Mouse (Mus musculus): ENCODE measurements around the gene Mitf. TPM values are rescaled to one million over a fixed set of nuclear protein-coding genes. Genes with fewer than 3 reads are reported as not detected.

Gene Mitf
- polyA plus RNA-seq, 1 experiment from 2014 or later, result 1.6 TPM

DNA sequence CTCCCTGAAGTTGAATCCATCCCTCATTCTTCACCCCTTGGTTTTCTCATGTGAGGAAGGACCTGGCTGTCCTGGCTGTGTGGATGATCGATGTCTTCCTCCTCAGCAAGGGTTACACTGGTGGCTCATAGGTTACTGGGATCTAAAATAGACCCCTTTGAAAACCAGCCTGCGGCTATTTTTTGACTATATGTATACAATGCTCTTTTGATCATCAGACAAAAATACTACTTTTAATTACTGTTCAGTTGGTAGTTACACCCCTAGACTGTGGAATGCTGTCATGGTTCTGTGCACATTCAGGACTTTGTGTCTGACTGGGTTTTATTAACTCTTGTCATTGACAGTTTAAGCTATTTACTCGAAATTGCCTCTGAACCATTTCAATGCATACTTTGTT lies 157.9 kb downstream of the Mitf start:
- WGBS, result 82% methylated on average over 3 of the region's 3 CpGs
- H3K27ac ChIP-seq (replicated peaks), result no peak overlapping the region
- no peaks in the 10 kb centered on the region for H3K9me3 ChIP-seq (replicated peaks)
- no peaks in the 10 kb centered on the region for H3K27me3 ChIP-seq (ENCODE audit: low read depth, poor library complexity, severe bottlenecking)
- no peak for DNase-seq (ENCODE audit: low spot score)
- H3K4me3 ChIP-seq, result no peak overlapping the region
- no peaks in the 10 kb centered on the region for H3K36me3 ChIP-seq
- H3K4me1 ChIP-seq, result peaks cover 8% of the 10 kb centered on the region

DNA sequence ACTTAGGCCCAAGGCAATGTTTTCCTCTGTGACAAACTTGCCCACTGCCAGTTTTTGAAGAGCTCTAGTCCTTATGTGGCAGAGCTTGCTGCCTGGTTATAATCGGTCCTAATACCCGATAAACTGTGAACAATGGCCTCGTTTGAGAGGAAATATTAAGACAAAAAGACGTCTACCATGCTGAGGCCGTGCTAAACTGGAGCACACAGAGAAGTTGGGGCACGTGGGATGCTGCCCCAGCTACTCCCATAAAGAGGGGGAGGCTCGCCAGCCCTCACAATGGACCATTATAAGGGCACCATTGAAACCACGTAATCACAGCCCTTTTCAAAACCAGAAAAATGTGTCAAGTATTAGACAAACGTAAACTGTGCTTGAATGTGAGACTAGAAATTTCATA lies 174.8 kb downstream of the Mitf start:
- Histone ChIP-seq H3K36me3 (no peaks in the 10 kb centered on the region), H3K4me3 (no peak overlapping the region), H3K9me3 (replicated peaks) (no peaks in the 10 kb centered on the region), H3K4me1 (no peaks in the 10 kb centered on the region), H3K27me3 (ENCODE audit: low read depth, poor library complexity, severe bottlenecking) (no peaks in the 10 kb centered on the region), H3K27ac (replicated peaks) (no peak overlapping the region)
- no peak for DNase-seq (ENCODE audit: low spot score)
- 81% methylated on average over 9 of the region's 9 CpGs for WGBS

DNA sequence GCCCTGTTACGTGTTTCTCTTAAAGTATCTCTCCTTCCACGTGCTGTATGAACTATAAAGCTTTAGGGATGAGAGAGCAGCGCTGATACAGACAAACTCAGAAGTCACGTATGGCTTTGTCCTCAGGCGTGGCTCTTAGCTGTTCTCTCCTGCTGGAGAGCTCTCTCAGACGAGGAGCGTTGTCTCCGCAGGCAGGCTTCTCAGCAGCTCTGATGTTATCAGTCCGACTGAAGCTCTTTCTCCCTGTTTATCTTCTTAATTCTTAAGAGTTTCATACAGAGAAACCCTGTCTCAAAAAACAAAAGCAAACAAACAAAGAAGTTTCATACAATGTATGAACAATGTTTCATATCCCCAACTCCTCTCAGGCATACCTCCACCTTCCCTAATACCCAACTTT lies 178.8 kb downstream of the Mitf start:
- Histone ChIP-seq H3K4me1 (no peaks in the 10 kb centered on the region), H3K4me3 (no peak overlapping the region), H3K27me3 (ENCODE audit: low read depth, poor library complexity, severe bottlenecking) (no peaks in the 10 kb centered on the region), H3K27ac (replicated peaks) (no peak overlapping the region), H3K36me3 (no peaks in the 10 kb centered on the region), H3K9me3 (replicated peaks) (no peaks in the 10 kb centered on the region)
- DNase-seq (ENCODE audit: low spot score), result no peak
- 73% methylated on average over 9 of the region's 9 CpGs for WGBS

- WGBS, result 80% methylated on average over 3 of the region's 3 CpGs
- no peaks in the 10 kb centered on the region for H3K27me3 ChIP-seq (ENCODE audit: low read depth, poor library complexity, severe bottlenecking)
These were observed 179.6 kb downstream of the Mitf start for GRCm38 (mm10) chr6:97986417-97986816.

DNA sequence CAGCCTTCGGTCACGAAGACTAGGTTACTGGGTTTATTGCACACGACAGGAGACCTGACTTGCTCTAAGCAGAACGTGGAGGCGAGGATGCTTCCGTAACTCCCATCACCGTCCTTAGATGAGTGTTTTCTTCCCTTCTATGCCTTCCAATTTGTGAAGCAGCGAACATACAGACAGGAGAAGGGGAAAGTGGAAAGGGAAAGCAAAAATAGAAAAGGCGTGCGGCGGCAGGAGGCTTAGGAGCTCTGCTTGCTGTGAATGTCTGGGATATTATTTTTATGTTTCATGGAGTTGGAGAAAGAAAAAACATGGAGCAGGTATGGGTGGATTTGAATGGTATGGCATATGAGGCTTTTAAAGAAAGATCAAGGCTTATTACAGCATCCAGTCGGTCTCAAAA lies 186.7 kb downstream of the Mitf start:
- peaks cover 13% of the 10 kb centered on the region for H3K4me1 ChIP-seq
- H3K4me3 ChIP-seq, result no peak overlapping the region
- H3K27ac ChIP-seq (replicated peaks), result no peak overlapping the region
- no peaks in the 10 kb centered on the region for H3K9me3 ChIP-seq (replicated peaks)
- WGBS, result 95% methylated on average over 12 of the region's 12 CpGs
- no peaks in the 10 kb centered on the region for H3K27me3 ChIP-seq (ENCODE audit: low read depth, poor library complexity, severe bottlenecking)
- DNase-seq (ENCODE audit: low spot score), result no peak
- no peaks in the 10 kb centered on the region for H3K36me3 ChIP-seq

More at GRCm38 (mm10) chr6:97986417-97986816, 179.6 kb downstream of the Mitf start:
- Histone ChIP-seq H3K4me3 (no peak overlapping the region), H3K9me3 (replicated peaks) (no peaks in the 10 kb centered on the region), H3K27ac (replicated peaks) (no peak overlapping the region), H3K36me3 (no peaks in the 10 kb centered on the region), H3K4me1 (peaks cover 4% of the 10 kb centered on the region; the same call in 1 of the 2 replicates)
- no peak for DNase-seq (ENCODE audit: low spot score)

DNA sequence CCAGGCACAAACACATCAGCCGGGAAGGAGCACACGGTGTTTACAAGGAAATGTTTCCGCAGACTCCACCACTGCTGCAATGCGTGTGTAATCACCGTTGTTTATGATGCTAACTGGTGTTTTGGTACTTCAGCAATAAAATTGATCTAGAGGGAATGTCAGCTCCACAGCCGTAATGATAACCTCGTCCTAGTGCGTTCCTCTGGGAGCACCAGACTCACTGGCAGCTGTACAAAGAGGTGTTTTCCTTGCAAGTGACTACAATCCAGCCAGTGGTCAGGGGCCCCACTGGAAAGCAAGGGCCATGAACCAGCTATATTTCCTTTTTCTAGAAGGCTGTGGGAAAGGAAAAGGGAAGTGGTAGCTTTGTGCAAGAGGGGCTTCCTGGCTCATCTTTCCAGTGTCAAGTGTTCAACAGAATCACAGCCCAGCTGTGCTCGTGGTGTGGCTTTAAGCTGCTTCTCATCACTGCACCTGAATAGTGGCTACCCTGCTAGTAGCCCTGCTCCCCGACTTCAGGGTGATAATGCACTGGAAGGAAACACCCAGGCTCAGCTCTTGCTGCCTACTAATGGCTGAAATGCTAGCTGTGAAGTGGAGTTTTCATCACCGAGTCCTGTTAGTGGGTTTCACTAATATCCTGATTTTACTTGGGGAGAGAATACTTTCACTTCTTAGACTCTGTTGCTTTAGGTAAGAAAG lies 188.9 kb downstream of the Mitf start:
- Histone ChIP-seq H3K9me3 (replicated peaks) (no peaks in the 10 kb centered on the region), H3K36me3 (no peaks in the 10 kb centered on the region), H3K4me3 (no peak overlapping the region), H3K27ac (replicated peaks) (no peak overlapping the region), H3K27me3 (ENCODE audit: low read depth, poor library complexity, severe bottlenecking) (peaks cover 6% of the 10 kb centered on the region; the same call in 1 of the 2 replicates), H3K4me1 (peaks cover 13% of the 10 kb centered on the region)
- 83% methylated on average over 11 of the region's 11 CpGs for WGBS
- no peak for DNase-seq (ENCODE audit: low spot score)

- Histone ChIP-seq H3K36me3 (no peaks in the 10 kb centered on the region), H3K27me3 (ENCODE audit: low read depth, poor library complexity, severe bottlenecking) (peaks cover 11% of the 10 kb centered on the region), H3K27ac (replicated peaks) (no peak overlapping the region), H3K4me3 (no peak overlapping the region), H3K9me3 (replicated peaks) (no peaks in the 10 kb centered on the region), H3K4me1 (peaks cover 12% of the 10 kb centered on the region)
- 51% methylated on average over 4 of the region's 4 CpGs for WGBS
- DNase-seq (ENCODE audit: low spot score), result no peak
These were observed 194.7 kb downstream of the Mitf start for GRCm38 (mm10) chr6:98001551-98001950.

DNA sequence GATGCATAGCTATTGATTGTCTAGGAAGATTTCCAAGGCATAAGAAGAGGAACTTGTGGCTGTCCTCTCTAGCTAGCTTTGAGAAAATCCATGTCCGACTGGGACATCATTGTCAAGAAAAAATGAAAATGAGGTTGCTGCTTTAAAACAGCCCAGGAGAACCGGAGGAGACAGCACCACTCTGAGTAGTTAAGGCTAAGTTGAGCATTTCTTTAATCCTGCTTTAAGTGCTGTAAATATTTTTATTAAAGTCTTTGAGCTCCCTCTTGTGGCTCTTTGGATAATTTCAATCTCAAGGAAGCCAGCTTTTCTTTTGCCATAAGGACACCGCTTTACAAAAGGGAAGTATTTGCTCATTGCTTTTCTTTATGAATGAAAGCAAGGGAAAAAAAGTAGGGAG lies 196.3 kb downstream of the Mitf start:
- Histone ChIP-seq H3K36me3 (no peaks in the 10 kb centered on the region), H3K9me3 (replicated peaks) (no peaks in the 10 kb centered on the region), H3K27ac (replicated peaks) (no peak overlapping the region), H3K27me3 (ENCODE audit: low read depth, poor library complexity, severe bottlenecking) (peaks cover 11% of the 10 kb centered on the region), H3K4me1 (peaks cover 8% of the 10 kb centered on the region), H3K4me3 (no peak overlapping the region)
- no peak for DNase-seq (ENCODE audit: low spot score)
- 30% methylated on average over 3 of the region's 3 CpGs for WGBS

DNA sequence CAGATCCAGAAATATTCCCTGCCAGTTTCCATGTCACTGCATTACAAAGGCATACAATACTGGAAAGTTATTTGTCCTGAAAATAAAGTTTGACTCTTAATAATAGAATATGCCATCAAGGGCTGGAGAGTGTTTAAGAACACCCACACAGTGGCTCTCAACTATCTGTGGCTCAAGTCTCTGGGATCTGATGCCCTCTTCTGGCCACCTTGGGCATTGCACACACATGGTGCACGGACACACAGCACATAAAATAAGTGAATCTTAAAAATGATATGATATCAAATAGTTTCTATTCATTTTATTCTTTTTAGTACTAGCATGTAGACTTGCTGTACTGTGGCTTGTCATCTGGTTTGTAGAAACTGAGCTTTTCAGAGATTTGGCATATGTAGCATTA lies 198.7 kb downstream of the Mitf start:
- no peak overlapping the region for H3K4me3 ChIP-seq
- H3K27me3 ChIP-seq (ENCODE audit: low read depth, poor library complexity, severe bottlenecking), result peaks cover 5% of the 10 kb centered on the region; the same call in 1 of the 2 replicates
- no peak for DNase-seq (ENCODE audit: low spot score)
- H3K27ac ChIP-seq (replicated peaks), result no peak overlapping the region
- WGBS, result 78% methylated on average over 1 of the region's 1 CpGs
- H3K4me1 ChIP-seq, result peaks cover 8% of the 10 kb centered on the region
- H3K36me3 ChIP-seq, result no peaks in the 10 kb centered on the region
- no peaks in the 10 kb centered on the region for H3K9me3 ChIP-seq (replicated peaks)

DNA sequence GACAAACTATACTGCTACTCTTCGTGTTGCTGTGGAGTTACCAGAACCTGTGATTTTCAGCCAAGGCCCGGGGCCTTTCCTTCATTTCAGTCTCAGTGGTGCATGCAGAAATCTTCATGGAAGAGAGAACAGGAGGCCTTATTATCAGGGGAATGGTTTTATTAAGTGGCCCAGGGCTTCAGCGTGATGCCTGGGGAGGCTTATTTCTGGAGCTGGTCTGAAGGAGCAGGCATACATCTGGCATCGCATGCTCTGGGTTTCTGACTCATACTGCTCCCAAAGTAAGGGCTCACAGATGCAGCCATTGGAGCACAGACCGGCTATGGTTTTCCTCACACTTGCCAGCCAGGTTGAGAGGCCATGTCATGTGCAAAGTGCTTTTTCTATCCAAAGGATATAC lies 208.2 kb downstream of the Mitf start:
- H3K27me3 ChIP-seq (ENCODE audit: low read depth, poor library complexity, severe bottlenecking), result no peaks in the 10 kb centered on the region
- no peak overlapping the region for H3K4me3 ChIP-seq
- no peaks in the 10 kb centered on the region for H3K9me3 ChIP-seq (replicated peaks)
- H3K4me1 ChIP-seq, result peaks cover 4% of the 10 kb centered on the region; the same call in 1 of the 2 replicates
- DNase-seq (ENCODE audit: low spot score), result no peak
- 83% methylated on average over 5 of the region's 5 CpGs for WGBS
- H3K27ac ChIP-seq (replicated peaks), result no peak overlapping the region
- H3K36me3 ChIP-seq, result no peaks in the 10 kb centered on the region

- 92% methylated on average over 5 of the region's 5 CpGs for WGBS
- H3K4me3 ChIP-seq, result no peak overlapping the region
- H3K27ac ChIP-seq (replicated peaks), result no peak overlapping the region
These were observed 209.0 kb downstream of the Mitf start for GRCm38 (mm10) chr6:98015819-98016218.

DNA sequence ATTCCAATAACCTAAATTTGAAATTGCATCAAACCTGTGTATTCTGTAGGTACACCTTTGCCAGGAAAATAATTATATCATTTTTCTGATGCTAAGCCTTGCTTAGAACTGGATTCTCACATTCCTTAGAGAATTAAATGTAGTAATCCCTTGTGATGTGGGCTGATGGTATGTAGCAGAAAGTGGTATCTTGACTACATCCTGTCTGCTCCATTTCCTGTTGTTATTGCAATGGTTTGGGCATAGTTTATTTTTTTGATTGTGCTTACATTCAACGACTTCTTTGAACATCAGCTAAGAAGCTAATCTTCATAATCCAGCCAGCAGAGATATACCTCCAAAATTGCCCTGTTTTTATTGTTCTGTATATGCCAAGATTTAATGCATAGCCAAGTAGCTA lies 217.0 kb downstream of the Mitf start:
- Histone ChIP-seq H3K4me3 (no peak overlapping the region), H3K36me3 (no peaks in the 10 kb centered on the region), H3K27me3 (ENCODE audit: low read depth, poor library complexity, severe bottlenecking) (no peaks in the 10 kb centered on the region), H3K4me1 (peaks cover 10% of the 10 kb centered on the region), H3K27ac (replicated peaks) (no peak overlapping the region), H3K9me3 (replicated peaks) (no peaks in the 10 kb centered on the region)
- DNase-seq (ENCODE audit: low spot score), result no peak
- 70% methylated on average over 1 of the region's 1 CpGs for WGBS

More at GRCm38 (mm10) chr6:98015819-98016218, 209.0 kb downstream of the Mitf start:
- no peaks in the 10 kb centered on the region for H3K36me3 ChIP-seq
- H3K27me3 ChIP-seq (ENCODE audit: low read depth, poor library complexity, severe bottlenecking), result no peaks in the 10 kb centered on the region
- no peak for DNase-seq (ENCODE audit: low spot score)
- H3K9me3 ChIP-seq (replicated peaks), result no peaks in the 10 kb centered on the region
- peaks cover 4% of the 10 kb centered on the region; the same call in 1 of the 2 replicates for H3K4me1 ChIP-seq

- Histone ChIP-seq H3K4me3 (no peak overlapping the region), H3K36me3 (no peaks in the 10 kb centered on the region), H3K4me1 (peaks cover 16% of the 10 kb centered on the region), H3K27me3 (ENCODE audit: low read depth, poor library complexity, severe bottlenecking) (peaks cover 25% of the 10 kb centered on the region; the same call in 1 of the 2 replicates), H3K27ac (replicated peaks) (no peak overlapping the region), H3K9me3 (replicated peaks) (no peaks in the 10 kb centered on the region)
- no peak for DNase-seq (ENCODE audit: low spot score)
- WGBS, result 68% methylated on average over 3 of the region's 3 CpGs
These were observed 231.7 kb downstream of the Mitf start for GRCm38 (mm10) chr6:98038513-98038912.
